Mouse (Mus musculus) midbrain, embryonic 12.5 days (tissue): ENCODE measurements around the gene Foxl2. TPM values are rescaled to one million over a fixed set of nuclear protein-coding genes. Genes with fewer than 3 reads are reported as not detected.

Experiments used
- ATAC-seq: fragments of 200-750 bp; cut with Nextera tagmentation; 2 replicates; pipeline ENCODE4 v1.8.0; 2017; ENCODE audit warnings: low read depth, moderate TSS enrichment, moderate library complexity; ENCODE audit not compliant: low FRiP score
- H3K27ac ChIP-seq: fragments of 300-500 bp; sonication (generic); replicated peaks from 2 replicates; pipeline ENCODE4 v1.5.1; 2016; ENCODE audit warnings: mild to moderate bottlenecking
- H3K27me3 ChIP-seq: fragments of 300-500 bp; sonication (generic); 2 replicates; pipeline ENCODE4 v1.6.1; 2016; ENCODE audit warnings: mild to moderate bottlenecking
- H3K36me3 ChIP-seq: fragments of 300-500 bp; sonication (generic); 2 replicates; pipeline ENCODE4 v1.6.1; 2016
- H3K4me1 ChIP-seq: fragments of 300-500 bp; sonication (generic); 2 replicates; pipeline ENCODE4 v1.6.1; 2016
- H3K4me2 ChIP-seq: fragments of 300-500 bp; sonication (generic); replicated peaks from 2 replicates; pipeline ENCODE4 v1.6.1; 2016; ENCODE audit warnings: mild to moderate bottlenecking, moderate library complexity
- H3K4me3 ChIP-seq: fragments of 300-500 bp; sonication (generic); 2 replicates; pipeline ENCODE4 v1.5.1; 2016; ENCODE audit warnings: mild to moderate bottlenecking
- H3K9ac ChIP-seq: fragments of 300-500 bp; sonication (generic); replicated peaks from 2 replicates; pipeline ENCODE4 v1.6.1; 2016; ENCODE audit warnings: mild to moderate bottlenecking, moderate library complexity
- H3K9me3 ChIP-seq: fragments of 300-500 bp; sonication (generic); 2 replicates; pipeline ENCODE4 v1.6.1; 2016; ENCODE audit warnings: mild to moderate bottlenecking
- WGBS: fragments of 180-500 bp; shearing (Covaris S2); methylation state at CpG from one replicate; pipeline ENCODE4 v1.1.7; 2016; 5-methylcytosine and 5-hydroxymethylcytosine counted together
- polyA plus RNA-seq: library from polyadenylated mRNA; unstranded; fragments of >200 nt; fragmentation: Nextera tagmentation; extraction: Ambion mirVana; gene quantifications from 2 replicates; pipeline ENCODE4 v1.2.1, GENCODE M21; 2016

Gene Foxl2
- polyA plus RNA-seq, 1 experiment from 2014 or later: 4.1 TPM

GRCm38 (mm10) chr9:99001326-99001725, 46.2 kb downstream of the Foxl2 start:
- Histone ChIP-seq H3K27me3 (no peaks in the 10 kb centered on the region), H3K9ac (no peak overlapping the region), H3K27ac (no peak overlapping the region), H3K9me3 (no peaks in the 10 kb centered on the region), H3K36me3 (peaks cover 55% of the 10 kb centered on the region), H3K4me2 (no peak overlapping the region), H3K4me3 (no peak overlapping the region), H3K4me1 (no peaks in the 10 kb centered on the region)
- 84% methylated on average over 6 of the region's 6 CpGs for WGBS
- no peak for ATAC-seq

Other genes with a start within 250 kb of the Foxl2 start
- not detected in 2 replicates for gene Prr23a1, start 112.8 kb upstream of the Foxl2 start, polyA plus RNA-seq
- gene Prr23a2, start 98.8 kb upstream of the Foxl2 start, polyA plus RNA-seq: not detected in 2 replicates
- gene Prr23a3, start 90.5 kb upstream of the Foxl2 start, polyA plus RNA-seq: not detected in 2 replicates
- not detected in 2 replicates for gene 7420426K07Rik, start 52.2 kb upstream of the Foxl2 start, polyA plus RNA-seq
- gene Faim, start 31.1 kb downstream of the Foxl2 start, polyA plus RNA-seq: 84.9 and 88.0 TPM in 2 replicates
- gene Gm1123, start 80.4 kb downstream of the Foxl2 start, polyA plus RNA-seq: not detected in 2 replicates
- gene Pik3cb, start 185.3 kb downstream of the Foxl2 start, polyA plus RNA-seq: 2.4 and 2.8 TPM in 2 replicates